Mouse (Mus musculus) lung, adult 2 months (tissue): ENCODE data around the gene Rngtt.

Experiments
- CTCF ChIP-seq: fragments of 200-500 bp; IDR thresholded peaks from 2 replicates; pipeline ENCODE4 v1.5.1; 2011; ENCODE audit warnings: mild to moderate bottlenecking, low read length, control low read depth; ENCODE audit not compliant: insufficient read depth
- POLR2A ChIP-seq: fragments of 200-500 bp; IDR thresholded peaks from 2 replicates; pipeline ENCODE4 v1.6.1; 2011; ENCODE audit warnings: low read depth, mild to moderate bottlenecking, control low read depth, low read length, borderline replicate concordance; ENCODE audit errors: extremely low read depth

GRCm38 (mm10) chr4:33419644-33420043 lies 109.5 kb downstream of the Rngtt start:
- TF ChIP-seq CTCF: no peak
- TF ChIP-seq POLR2A: no peak
